17 mouse cellular contexts compared by ENCODE assay signal in the genomic region with DNA sequence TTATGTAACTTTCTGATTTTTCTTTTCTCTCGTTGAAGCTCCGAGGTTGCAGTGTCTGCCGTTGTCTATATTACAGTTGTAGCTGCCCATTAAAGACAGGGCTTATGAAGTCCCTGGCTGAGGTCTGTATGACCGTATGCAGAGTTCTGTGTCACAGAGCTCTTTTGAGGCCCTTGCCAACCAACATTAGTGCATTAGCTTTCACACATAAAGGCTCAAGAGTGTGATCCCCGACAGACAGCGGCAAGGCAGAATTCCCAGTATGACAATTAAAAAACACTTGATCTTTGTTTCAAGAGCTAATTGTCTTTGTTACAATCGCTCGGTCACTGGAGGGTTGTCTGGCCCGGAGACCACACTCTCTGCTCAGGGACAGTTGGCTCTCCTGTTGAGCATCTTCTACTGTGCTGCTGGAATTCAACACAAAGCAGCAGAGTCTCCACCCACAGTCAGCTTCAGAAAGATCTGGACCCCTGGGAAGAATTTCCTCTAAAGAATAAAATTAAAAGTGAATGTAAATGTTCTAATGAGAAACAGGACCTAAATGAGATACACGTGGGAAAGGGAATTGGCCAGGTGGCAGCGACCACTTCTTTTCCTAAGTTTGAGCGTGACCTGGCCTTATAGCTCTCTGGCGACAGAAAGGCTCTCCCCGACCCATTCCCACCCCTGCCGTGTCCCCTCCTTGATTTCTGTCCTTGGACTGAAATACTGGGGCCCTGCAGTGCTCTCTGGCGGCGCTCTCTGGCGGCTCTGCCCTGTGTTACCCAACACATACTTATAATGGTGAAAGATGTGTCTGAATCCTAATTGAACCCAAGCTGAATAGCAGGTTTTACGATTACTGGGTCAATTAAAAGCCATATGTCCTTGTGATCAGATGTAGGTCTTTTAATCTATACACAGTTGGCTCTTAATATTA. TPM values are rescaled to one million over a fixed set of nuclear protein-coding genes. Genes with fewer than 3 reads are reported as not detected.
DNase-seq lines count a peak whose midpoint lies in the region; ATAC-seq and TF ChIP-seq lines count a peak whose summit lies in the region.
"Had no signal": no experiment of that assay in that cellular context is flagged by ENCODE, and none has a peak within 500 bp of the region (broad histone marks: within the 10 kb centered on the region; RNA-seq: fewer than 3 reads in every experiment).

No protein-coding gene starts in this region.

- TF ChIP-seq CTCF in G1E (IDR thresholded peaks at IDR 0.05; ENCODE audit: low read depth, low read length): no peak

- peaks cover 63% of the 10 kb centered on the region for H3K4me1 ChIP-seq in G1E (ENCODE audit: insufficient read depth, low read depth, low read length)
- H3K4me1 ChIP-seq in hindbrain, embryonic 11.5 days (replicated peaks; ENCODE audit: control insufficient read depth, insufficient read depth, low read length): peaks cover 13% of the 10 kb centered on the region
- peaks cover 27% of the 10 kb centered on the region for H3K4me1 ChIP-seq in midbrain, embryonic 14.5 days (ENCODE audit: control insufficient read depth, insufficient read depth, low read length)

- H3K36me3 ChIP-seq in G1E (replicated peaks): peaks cover 51% of the 10 kb centered on the region
- peaks cover 9% of the 10 kb centered on the region; the same call in 1 of the 2 replicates for H3K36me3 ChIP-seq in hindbrain, embryonic 11.5 days (ENCODE audit: control insufficient read depth, insufficient read depth, low read length)
- H3K36me3 ChIP-seq in midbrain, embryonic 14.5 days (ENCODE audit: control insufficient read depth, insufficient read depth, low read length): peaks cover 21% of the 10 kb centered on the region

- H3K4me3 ChIP-seq in G1E (ENCODE audit: low read depth, low read length): no peak overlapping the region; the same call in 1 of the 2 replicates
- no peak overlapping the region for H3K4me3 ChIP-seq in hindbrain, embryonic 11.5 days (ENCODE audit: low read depth, low read length)
- H3K4me3 ChIP-seq in midbrain, embryonic 14.5 days (replicated peaks; ENCODE audit: low read depth, low read length): no peak overlapping the region
- H3K4me3 ChIP-seq: erythroblast, embryonic 14.5 days had no signal

- peak overlapping the region; percentile 51; the same call in 1 of the 2 replicates for H3K27ac ChIP-seq in hindbrain, embryonic 11.5 days (ENCODE audit: low read depth, low read length)
- peak overlapping the region; percentile 61 for H3K27ac ChIP-seq in midbrain, embryonic 14.5 days (replicated peaks; ENCODE audit: low read depth, low read length)
- H3K27ac ChIP-seq: macrophage had no signal

- no peak overlapping the region for H3K9ac ChIP-seq in hindbrain, embryonic 11.5 days (ENCODE audit: low read depth, low read length)
- H3K9ac ChIP-seq in midbrain, embryonic 14.5 days (replicated peaks; ENCODE audit: low read length): no peak overlapping the region

- peaks cover 6% of the 10 kb centered on the region for H3K9me3 ChIP-seq in G1E (replicated peaks)
- no peaks in the 10 kb centered on the region for H3K9me3 ChIP-seq in hindbrain, embryonic 11.5 days (ENCODE audit: control insufficient read depth, low read length)
- no peaks in the 10 kb centered on the region for H3K9me3 ChIP-seq in midbrain, embryonic 14.5 days (ENCODE audit: control insufficient read depth, low read length)

- no peak overlapping the region for H3K4me2 ChIP-seq in hindbrain, embryonic 11.5 days (replicated peaks; ENCODE audit: low read depth, low read length)
- no peak overlapping the region for H3K4me2 ChIP-seq in midbrain, embryonic 14.5 days (ENCODE audit: low read length)
- H3K4me2 ChIP-seq: liver, embryonic 11.5 days had no signal

- no peaks in the 10 kb centered on the region for H3K27me3 ChIP-seq in G1E (ENCODE audit: insufficient read depth, low read length)
- H3K27me3 ChIP-seq in hindbrain, embryonic 11.5 days (ENCODE audit: control insufficient read depth, insufficient read depth, low read length): no peaks in the 10 kb centered on the region
- H3K27me3 ChIP-seq in midbrain, embryonic 14.5 days (ENCODE audit: control insufficient read depth, insufficient read depth, low read length): no peaks in the 10 kb centered on the region
- H3K27me3 ChIP-seq: Patski had no signal

- DNase-seq in embryo, embryonic 10.5 days (ENCODE audit: low spot score): peak; percentile 31
- no peak for DNase-seq in embryo, embryonic 10 days (ENCODE audit: low spot score)
- peak; percentile 20 for DNase-seq in G1E (ENCODE audit: low spot score)
- peak; percentile 23 for DNase-seq in hindbrain, embryonic 11.5 days (ENCODE audit: low spot score)
- peak; percentile 46 for DNase-seq in midbrain, embryonic 14.5 days
- no peak for DNase-seq in natural killer cell, adult 2 months (ENCODE audit: low spot score in 2 of 2)
- no peak for DNase-seq in layer of hippocampus, adult 9-11 months
- DNase-seq in adipocyte (ENCODE audit: low spot score): no peak
- DNase-seq: adrenal gland, postnatal 25 days; cerebellum, adult 8-10 months; gastrocnemius, postnatal 25 days; kidney, adult 2 months had no signal

- ATAC-seq in G1E (ENCODE audit: extremely low read depth, insufficient number of reproducible peaks, low FRiP score, poor library complexity, severe bottlenecking): no peak
- ATAC-seq in hindbrain, embryonic 11.5 days (ENCODE audit: low FRiP score): no peak
- no peak; the same call in 1 of the 2 replicates for ATAC-seq in midbrain, embryonic 14.5 days (ENCODE audit: low FRiP score, low TSS enrichment)
- ATAC-seq: Patski had no signal

- 58% methylated on average over 19 of the region's 19 CpGs for WGBS in hindbrain, embryonic 11.5 days
- 45% methylated on average over 19 of the region's 19 CpGs for WGBS in midbrain, embryonic 14.5 days

RNA-seq across cellular contexts. Expression of a gene that starts 32.5 kb away (rescaled TPM):
- not detected in 2 replicates for total RNA-seq in G1E (2014; fragmentation: Nextera tagmentation)
- not detected in 2 replicates for total RNA-seq in G1E (2017)
- 0.04 TPM in 1 of 2 replicates, not detected in the other for polyA plus RNA-seq in G1E (2012)
- 0.36 and 0.43 TPM in 2 replicates for polyA plus RNA-seq in hindbrain, embryonic 11.5 days (2014; fragmentation: Nextera tagmentation; extraction: Ambion mirVana)
- polyA plus RNA-seq in midbrain, embryonic 14.5 days (2014; fragmentation: Nextera tagmentation; extraction: Ambion mirVana): 0.45 and 0.46 TPM in 2 replicates
- total RNA-seq: adrenal gland, postnatal 25 days; layer of hippocampus, postnatal 25 days had no signal
- polyA plus RNA-seq: erythroblast, embryonic 14.5 days; liver, embryonic 11.5 days; macrophage had no signal

Comparison
In these comparisons a context has a peak if more than half of its experiments do, and no peak if none do; other contexts are left out.
1. DNase-seq: peak in embryo, embryonic 10.5 days (single experiment), G1E (single experiment), hindbrain, embryonic 11.5 days (single experiment) and midbrain, embryonic 14.5 days (single experiment); none in embryo, embryonic 10 days (single experiment), natural killer cell, adult 2 months (0 of 2), layer of hippocampus, adult 9-11 months (single experiment) and adipocyte (single experiment).